Mouse (Mus musculus) thymus, postnatal 10 days (tissue): Measurements from ENCODE around the gene Fbxl14.

Experiments used
- DNase-seq, 2 experiments: peaks; one replicate each; pipeline ENCODE4 v3.0.0; 2021; ENCODE audit warnings: low spot score in 2 of 2

Fbxl14 gene

GRCm38 (mm10) chr6:119470777-119471176 is 8.7 kb upstream of the Fbxl14 start:
- no peak for DNase-seq

GRCm38 (mm10) chr6:119472135-119472534 is 7.3 kb upstream of the Fbxl14 start:
- peak in 1 of 2 experiments; percentile 64 for DNase-seq

GRCm38 (mm10) chr6:119472705-119473104 is 6.8 kb upstream of the Fbxl14 start:
- no peak for DNase-seq

GRCm38 (mm10) chr6:119473446-119473845 is 6.0 kb upstream of the Fbxl14 start:
- no peak for DNase-seq

- no peak for DNase-seq
Measured at GRCm38 (mm10) chr6:119473992-119474391, 5.5 kb upstream of the Fbxl14 start.

GRCm38 (mm10) chr6:119475988-119476387 is 3.5 kb upstream of the Fbxl14 start:
- no peak for DNase-seq

GRCm38 (mm10) chr6:119477686-119478310 is 1.7 kb upstream of the Fbxl14 start:
- no peak for DNase-seq

- peak; percentile 82 to 87 for DNase-seq
Measured at GRCm38 (mm10) chr6:119478560-119479342, 717 bp upstream of the Fbxl14 start.

GRCm38 (mm10) chr6:119479876-119480705 is 623 bp downstream of the Fbxl14 start:
- DNase-seq = peak; percentile 63 to 71

- DNase-seq = peak; percentile 32 to 49
Measured at GRCm38 (mm10) chr6:119480706-119481331, 1.4 kb downstream of the Fbxl14 start.

GRCm38 (mm10) chr6:119481741-119482390 is 2.4 kb downstream of the Fbxl14 start:
- DNase-seq = peak; percentile 44 to 57

- no peak for DNase-seq
Measured at GRCm38 (mm10) chr6:119482958-119483600, 3.6 kb downstream of the Fbxl14 start.

- DNase-seq = no peak
Measured at GRCm38 (mm10) chr6:119485486-119485885, 6.0 kb downstream of the Fbxl14 start.

- DNase-seq = no peak
Measured at GRCm38 (mm10) chr6:119486381-119487084, 7.1 kb downstream of the Fbxl14 start.

GRCm38 (mm10) chr6:119487085-119487458 is 7.6 kb downstream of the Fbxl14 start:
- DNase-seq = no peak

- no peak for DNase-seq
Measured at GRCm38 (mm10) chr6:119487619-119488018, 8.2 kb downstream of the Fbxl14 start.

- DNase-seq = peak; percentile 50 to 77
Measured at GRCm38 (mm10) chr6:119489765-119490164, 10.3 kb downstream of the Fbxl14 start.

- no peak for DNase-seq
Measured at GRCm38 (mm10) chr6:119490549-119490948, 11.1 kb downstream of the Fbxl14 start.

GRCm38 (mm10) chr6:119491006-119491405 is 11.5 kb downstream of the Fbxl14 start:
- DNase-seq = no peak

GRCm38 (mm10) chr6:119491997-119492629 is 12.6 kb downstream of the Fbxl14 start:
- DNase-seq = no peak
